Mouse (Mus musculus) heart, embryonic 10.5 days (tissue): ENCODE results near the gene Iqch. TPM values are rescaled to one million over a fixed set of nuclear protein-coding genes. Genes with fewer than 3 reads are reported as not detected.

Experiments used
- DNase-seq: peaks from one replicate; pipeline ENCODE4 v3.0.0-alpha.2; 2017; ENCODE audit warnings: low spot score
- H3K27ac ChIP-seq: fragments of 300-500 bp; sonication (generic); 2 replicates; pipeline ENCODE4 v1.5.1; 2016; ENCODE audit warnings: mild to moderate bottlenecking
- H3K27me3 ChIP-seq: fragments of 300-500 bp; sonication (generic); 2 replicates; pipeline ENCODE4 v1.6.1; 2016; ENCODE audit warnings: mild to moderate bottlenecking; ENCODE audit not compliant: poor library complexity, insufficient read depth, severe bottlenecking
- H3K36me3 ChIP-seq: fragments of 300-500 bp; sonication (generic); 2 replicates; pipeline ENCODE4 v1.6.1; 2016; ENCODE audit warnings: mild to moderate bottlenecking, moderate library complexity
- H3K4me1 ChIP-seq: fragments of 300-500 bp; sonication (generic); 2 replicates; pipeline ENCODE4 v1.6.1; 2016; ENCODE audit warnings: mild to moderate bottlenecking
- H3K4me3 ChIP-seq: fragments of 300-500 bp; sonication (generic); 2 replicates; pipeline ENCODE4 v1.5.1; 2016; ENCODE audit warnings: mild to moderate bottlenecking, moderate library complexity
- H3K9me3 ChIP-seq: fragments of 300-500 bp; sonication (generic); 2 replicates; pipeline ENCODE4 v1.6.1; 2016; ENCODE audit warnings: mild to moderate bottlenecking, moderate library complexity
- WGBS: fragments of 180-500 bp; shearing (Covaris S2); methylation state at CpG from one replicate; pipeline ENCODE4 v1.1.7; 2016; 5-methylcytosine and 5-hydroxymethylcytosine counted together
- polyA plus RNA-seq: library from polyadenylated mRNA; unstranded; fragments of >200 nt; fragmentation: Nextera tagmentation; extraction: Ambion mirVana; gene quantifications from 2 replicates; pipeline ENCODE4 v1.2.1, GENCODE M21; 2016

Iqch gene
- polyA plus RNA-seq, 1 experiment from 2014 or later, result not detected

DNA sequence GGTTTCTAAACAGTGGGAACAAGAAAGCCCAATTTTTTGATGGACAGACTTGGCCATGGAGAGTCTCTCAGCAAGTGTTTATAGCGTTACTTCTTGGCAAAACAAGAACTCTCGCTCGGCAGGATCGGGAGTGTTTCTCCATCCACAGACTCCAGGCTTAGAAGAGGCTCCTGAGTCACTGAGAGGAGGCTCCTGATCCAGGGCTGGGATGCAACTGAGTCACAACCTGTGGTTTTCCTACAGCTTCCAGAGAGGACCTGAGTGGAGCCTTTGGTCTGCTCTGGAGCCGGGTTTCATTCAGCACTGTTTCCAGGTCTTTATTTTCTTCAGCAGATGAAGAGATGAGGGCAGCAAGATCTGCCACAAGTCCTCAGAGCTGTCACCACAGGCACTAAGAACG is 5.7 kb upstream of the Iqch start:
- Histone ChIP-seq H3K4me1 (peaks cover 51% of the 10 kb centered on the region), H3K9me3 (no peaks in the 10 kb centered on the region), H3K4me3 (no peak overlapping the region), H3K27me3 (no peaks in the 10 kb centered on the region), H3K27ac (no peak overlapping the region), H3K36me3 (no peaks in the 10 kb centered on the region)
- DNase-seq, result no peak
- WGBS, result 73% methylated on average over 6 of the region's 6 CpGs

DNA sequence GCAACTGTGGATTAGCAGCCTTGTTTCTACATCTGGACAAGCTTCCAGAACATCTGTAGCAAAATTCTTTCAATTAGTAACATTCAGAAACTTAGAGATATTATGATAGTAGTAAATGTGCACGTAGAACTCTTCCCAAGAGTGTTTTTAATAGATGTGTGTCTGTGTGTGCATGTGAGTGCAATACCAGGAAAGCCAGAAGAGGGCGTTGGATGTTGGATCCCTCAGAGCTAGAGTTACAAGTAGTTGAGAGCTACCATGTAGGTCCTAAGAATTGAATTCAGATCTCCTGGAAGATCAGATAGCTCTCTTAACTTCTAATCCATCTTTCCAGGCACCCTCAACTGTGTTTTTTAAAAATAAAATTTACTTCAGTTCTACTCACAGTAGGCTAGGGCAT is 4.3 kb upstream of the Iqch start:
- no peak overlapping the region for H3K4me3 ChIP-seq
- H3K4me1 ChIP-seq, result peaks cover 47% of the 10 kb centered on the region
- H3K9me3 ChIP-seq, result no peaks in the 10 kb centered on the region
- 68% methylated on average over 2 of the region's 2 CpGs for WGBS
- no peak overlapping the region for H3K27ac ChIP-seq
- no peak for DNase-seq
- no peaks in the 10 kb centered on the region for H3K27me3 ChIP-seq
- no peaks in the 10 kb centered on the region for H3K36me3 ChIP-seq

DNA sequence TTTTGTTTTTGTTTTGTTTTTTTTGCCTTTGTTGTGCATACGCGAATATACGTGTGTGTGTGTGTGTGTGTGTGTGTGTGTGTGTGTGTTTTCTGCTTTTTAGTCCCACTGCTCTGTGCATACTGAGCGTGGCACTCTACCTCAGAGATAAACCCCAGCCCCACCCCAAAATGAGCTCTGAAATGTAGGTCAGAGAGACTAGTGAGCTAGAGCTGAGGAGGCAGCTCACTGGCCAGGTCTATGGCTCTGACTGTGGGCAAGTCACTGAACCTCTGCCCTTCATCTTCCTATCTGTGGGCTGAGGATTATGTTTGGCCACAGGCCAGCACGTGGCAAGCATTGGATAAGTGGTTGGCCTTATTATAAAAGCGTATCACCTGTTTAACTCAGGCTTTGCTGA is 1.6 kb upstream of the Iqch start:
- Histone ChIP-seq H3K27me3 (no peaks in the 10 kb centered on the region), H3K36me3 (no peaks in the 10 kb centered on the region), H3K27ac (no peak overlapping the region), H3K9me3 (no peaks in the 10 kb centered on the region), H3K4me1 (peaks cover 31% of the 10 kb centered on the region), H3K4me3 (peak overlapping the region; percentile 95; the same call in 1 of the 2 replicates)
- 53% methylated on average over 6 of the region's 6 CpGs for WGBS
- DNase-seq, result no peak

DNA sequence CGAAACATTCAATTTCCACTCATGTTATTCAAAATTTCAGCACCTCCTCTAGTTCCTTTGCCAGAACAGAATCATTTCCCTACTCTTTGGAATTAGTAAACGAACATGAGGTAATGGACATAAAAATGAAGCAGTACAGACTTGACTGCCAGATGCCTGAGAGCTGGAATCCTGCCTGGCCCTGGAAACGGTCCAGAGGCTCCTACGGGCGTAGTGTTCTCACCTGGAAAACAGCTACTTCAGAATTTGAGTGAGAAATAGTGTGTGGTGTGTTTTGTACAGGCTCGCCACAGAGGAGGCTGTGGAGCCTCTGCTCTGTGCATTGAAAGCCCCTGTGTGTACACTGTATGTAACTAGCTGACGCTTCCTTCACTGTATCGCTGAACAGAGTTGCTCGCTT is 5.6 kb downstream of the Iqch start:
- no peaks in the 10 kb centered on the region for H3K27me3 ChIP-seq
- WGBS, result 83% methylated on average over 9 of the region's 9 CpGs
- no peak for DNase-seq
- H3K9me3 ChIP-seq, result no peaks in the 10 kb centered on the region
- H3K27ac ChIP-seq, result no peak overlapping the region
- H3K36me3 ChIP-seq, result no peaks in the 10 kb centered on the region
- no peak overlapping the region for H3K4me3 ChIP-seq
- H3K4me1 ChIP-seq, result no peaks in the 10 kb centered on the region

DNA sequence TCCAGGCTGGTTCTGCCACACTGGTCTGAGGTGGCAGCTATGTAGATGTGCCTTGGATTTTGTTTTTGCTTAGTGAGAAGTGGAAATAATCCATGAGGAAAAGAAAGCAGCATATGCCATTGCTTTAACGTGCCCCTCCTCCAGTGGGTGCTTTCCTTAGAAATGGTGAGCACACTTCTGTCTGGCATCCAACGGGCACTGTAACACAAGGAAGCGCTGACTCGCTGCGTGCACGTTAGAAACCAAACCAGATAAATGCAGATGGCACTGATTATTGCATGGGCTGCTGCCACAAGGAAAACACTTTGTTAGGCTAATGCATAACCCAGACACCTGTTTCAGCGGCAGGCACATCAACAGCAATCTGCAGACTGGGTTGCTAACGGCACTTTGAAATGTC is 6.6 kb downstream of the Iqch start:
- DNase-seq, result no peak
- Histone ChIP-seq H3K4me1 (no peaks in the 10 kb centered on the region), H3K9me3 (no peaks in the 10 kb centered on the region), H3K27me3 (no peaks in the 10 kb centered on the region), H3K36me3 (no peaks in the 10 kb centered on the region), H3K4me3 (no peak overlapping the region), H3K27ac (no peak overlapping the region)
- 87% methylated on average over 8 of the region's 8 CpGs for WGBS

DNA sequence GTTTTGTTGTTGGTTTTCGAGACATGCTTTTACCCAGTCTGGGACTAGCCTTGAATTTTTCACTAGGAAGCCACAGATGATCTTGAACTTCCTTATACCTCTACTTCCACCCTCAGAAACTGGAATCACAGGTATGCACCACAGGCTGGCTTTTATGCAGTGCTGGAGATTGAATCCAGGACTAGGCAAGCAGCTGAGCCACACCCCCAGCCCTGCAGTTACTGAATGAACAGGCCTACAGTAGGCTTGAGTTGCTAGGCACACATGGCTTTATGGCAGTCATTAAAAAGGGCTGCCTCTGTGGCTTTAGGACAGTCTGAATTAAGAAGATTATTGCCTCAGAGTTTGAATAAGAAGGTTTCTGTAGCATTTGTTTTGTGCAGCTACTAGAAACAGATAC is 7.3 kb downstream of the Iqch start:
- no peak overlapping the region for H3K27ac ChIP-seq
- no peaks in the 10 kb centered on the region for H3K4me1 ChIP-seq
- no peaks in the 10 kb centered on the region for H3K9me3 ChIP-seq
- DNase-seq, result no peak
- no peak overlapping the region for H3K4me3 ChIP-seq
- WGBS, result 92% methylated on average over 1 of the region's 1 CpGs
- no peaks in the 10 kb centered on the region for H3K36me3 ChIP-seq
- H3K27me3 ChIP-seq, result no peaks in the 10 kb centered on the region

- H3K27ac ChIP-seq, result no peak overlapping the region
- WGBS, result 83% methylated on average over 8 of the region's 8 CpGs
- H3K36me3 ChIP-seq, result no peaks in the 10 kb centered on the region
- no peak for DNase-seq
- no peaks in the 10 kb centered on the region for H3K4me1 ChIP-seq
- H3K4me3 ChIP-seq, result no peak overlapping the region
- no peaks in the 10 kb centered on the region for H3K9me3 ChIP-seq
- no peaks in the 10 kb centered on the region for H3K27me3 ChIP-seq
Measured at GRCm38 (mm10) chr9:63591661-63592256, 10.5 kb downstream of the Iqch start.

DNA sequence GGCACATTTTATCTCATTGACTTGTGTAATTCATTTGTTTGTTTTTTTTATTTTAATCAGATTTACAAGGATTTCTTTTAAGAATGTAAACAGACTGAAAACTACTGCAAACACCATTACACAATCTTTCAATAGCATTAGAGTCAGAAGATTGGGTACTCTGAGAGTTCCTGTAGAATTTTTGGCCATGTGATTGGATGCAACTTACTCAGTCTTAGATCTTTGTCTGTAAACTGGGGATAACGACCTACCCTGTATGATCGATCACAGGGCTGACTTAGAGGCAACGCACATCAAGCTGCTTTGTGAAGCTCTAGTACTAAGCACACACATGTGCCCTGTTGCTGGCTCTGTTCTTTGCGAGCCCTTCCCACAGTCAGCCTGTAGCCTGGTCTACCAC is 11.7 kb downstream of the Iqch start:
- no peaks in the 10 kb centered on the region for H3K27me3 ChIP-seq
- 93% methylated on average over 4 of the region's 4 CpGs for WGBS
- no peaks in the 10 kb centered on the region for H3K36me3 ChIP-seq
- H3K9me3 ChIP-seq, result no peaks in the 10 kb centered on the region
- H3K27ac ChIP-seq, result no peak overlapping the region
- DNase-seq, result no peak
- H3K4me3 ChIP-seq, result no peak overlapping the region
- no peaks in the 10 kb centered on the region for H3K4me1 ChIP-seq

GRCm38 (mm10) chr9:63589209-63589608 is 13.1 kb downstream of the Iqch start:
- no peak for DNase-seq
- 82% methylated on average over 6 of the region's 6 CpGs for WGBS
- no peak overlapping the region for H3K4me3 ChIP-seq
- H3K27ac ChIP-seq, result no peak overlapping the region
- H3K4me1 ChIP-seq, result no peaks in the 10 kb centered on the region
- no peaks in the 10 kb centered on the region for H3K9me3 ChIP-seq
- H3K27me3 ChIP-seq, result no peaks in the 10 kb centered on the region
- no peaks in the 10 kb centered on the region for H3K36me3 ChIP-seq

- 89% methylated on average over 6 of the region's 6 CpGs for WGBS
- H3K4me1 ChIP-seq, result 0 out of 2 replicates have a peak, but pooled peaks cover 3% of the 10 kb centered on the region
- no peaks in the 10 kb centered on the region for H3K27me3 ChIP-seq
- no peaks in the 10 kb centered on the region for H3K9me3 ChIP-seq
- no peaks in the 10 kb centered on the region for H3K36me3 ChIP-seq
- DNase-seq, result no peak
- no peak overlapping the region for H3K4me3 ChIP-seq
- no peak overlapping the region for H3K27ac ChIP-seq
Measured at GRCm38 (mm10) chr9:63585251-63585650, 17.0 kb downstream of the Iqch start.

GRCm38 (mm10) chr9:63581778-63582177 is 20.5 kb downstream of the Iqch start:
- Histone ChIP-seq H3K4me1 (peaks cover 6% of the 10 kb centered on the region; the same call in 1 of the 2 replicates), H3K36me3 (no peaks in the 10 kb centered on the region), H3K9me3 (no peaks in the 10 kb centered on the region), H3K4me3 (no peak overlapping the region), H3K27ac (no peak overlapping the region), H3K27me3 (no peaks in the 10 kb centered on the region; the same call in 1 of the 2 replicates)
- DNase-seq, result no peak
- 64% methylated on average over 4 of the region's 4 CpGs for WGBS

DNA sequence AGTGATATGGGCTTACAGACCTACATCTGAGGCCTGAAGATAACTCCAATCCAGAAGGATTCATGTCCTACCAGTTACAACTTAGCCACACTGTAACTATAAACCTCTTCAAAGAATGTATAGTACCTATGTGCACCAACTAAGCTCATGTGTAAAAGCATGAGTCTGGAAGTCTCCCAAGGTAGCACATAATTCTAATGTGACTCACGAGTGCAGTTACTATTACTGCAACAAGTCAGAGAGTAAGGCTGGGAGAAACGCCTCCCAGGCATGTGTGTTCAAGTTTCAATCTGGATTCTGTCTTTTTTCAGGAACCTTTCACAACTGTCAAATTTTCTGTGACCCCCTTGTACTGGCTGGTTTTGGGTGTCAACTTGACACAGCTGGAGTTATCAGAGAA is 22.2 kb downstream of the Iqch start:
- Histone ChIP-seq H3K9me3 (no peaks in the 10 kb centered on the region), H3K27me3 (no peaks in the 10 kb centered on the region; the same call in 1 of the 2 replicates), H3K27ac (no peak overlapping the region), H3K4me1 (peaks cover 6% of the 10 kb centered on the region; the same call in 1 of the 2 replicates), H3K36me3 (no peaks in the 10 kb centered on the region), H3K4me3 (no peak overlapping the region)
- DNase-seq, result no peak
- WGBS, result 70% methylated on average over 2 of the region's 2 CpGs

GRCm38 (mm10) chr9:63579644-63580043 is 22.6 kb downstream of the Iqch start:
- no peaks in the 10 kb centered on the region for H3K36me3 ChIP-seq
- no peak overlapping the region for H3K27ac ChIP-seq
- H3K27me3 ChIP-seq, result no peaks in the 10 kb centered on the region; the same call in 1 of the 2 replicates
- DNase-seq, result no peak
- 81% methylated on average over 5 of the region's 5 CpGs for WGBS
- H3K9me3 ChIP-seq, result no peaks in the 10 kb centered on the region
- no peak overlapping the region for H3K4me3 ChIP-seq
- H3K4me1 ChIP-seq, result peaks cover 6% of the 10 kb centered on the region; the same call in 1 of the 2 replicates

DNA sequence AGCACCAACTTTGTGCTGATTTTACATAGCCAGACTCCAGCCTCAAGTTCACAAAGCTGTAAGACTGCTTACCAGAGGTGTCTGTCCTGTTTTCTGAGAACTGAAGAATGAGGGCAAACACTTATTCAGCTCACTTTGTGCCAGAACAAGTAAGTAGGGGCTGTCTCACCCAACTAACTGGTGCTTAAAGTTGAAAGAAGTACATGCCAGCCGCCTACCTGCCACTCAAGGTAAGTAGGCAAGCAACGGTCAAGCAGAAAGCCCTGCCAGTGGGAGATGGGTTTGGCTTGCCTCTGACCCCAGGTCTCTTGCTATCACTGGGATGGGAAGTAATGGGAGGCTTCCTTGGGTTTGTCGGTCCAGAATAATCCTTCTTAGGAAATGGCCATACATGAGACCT is 24.8 kb downstream of the Iqch start:
- 83% methylated on average over 3 of the region's 3 CpGs for WGBS
- Histone ChIP-seq H3K27me3 (no peaks in the 10 kb centered on the region; the same call in 1 of the 2 replicates), H3K27ac (no peak overlapping the region), H3K4me3 (no peak overlapping the region), H3K36me3 (no peaks in the 10 kb centered on the region), H3K4me1 (peaks cover 6% of the 10 kb centered on the region; the same call in 1 of the 2 replicates), H3K9me3 (no peaks in the 10 kb centered on the region)
- no peak for DNase-seq
